Mouse (Mus musculus) kidney, adult 11 months (tissue): ENCODE results near the gene Rassf4.
"Not testable (repeated sequence)": the region's sequence is repeated elsewhere in the genome, so short reads cannot be mapped to it uniquely, and the experiment has no call there.

Source experiments
- DNase-seq: peaks from one replicate; pipeline ENCODE4 v3.0.0; 2022

The Rassf4 gene

GRCm38 (mm10) chr6:116635251-116636180 is 38.2 kb downstream of the Rassf4 start:
- peak; percentile 89 for DNase-seq

- DNase-seq = no peak
These were observed 39.7 kb downstream of the Rassf4 start for GRCm38 (mm10) chr6:116633741-116634695.

DNA sequence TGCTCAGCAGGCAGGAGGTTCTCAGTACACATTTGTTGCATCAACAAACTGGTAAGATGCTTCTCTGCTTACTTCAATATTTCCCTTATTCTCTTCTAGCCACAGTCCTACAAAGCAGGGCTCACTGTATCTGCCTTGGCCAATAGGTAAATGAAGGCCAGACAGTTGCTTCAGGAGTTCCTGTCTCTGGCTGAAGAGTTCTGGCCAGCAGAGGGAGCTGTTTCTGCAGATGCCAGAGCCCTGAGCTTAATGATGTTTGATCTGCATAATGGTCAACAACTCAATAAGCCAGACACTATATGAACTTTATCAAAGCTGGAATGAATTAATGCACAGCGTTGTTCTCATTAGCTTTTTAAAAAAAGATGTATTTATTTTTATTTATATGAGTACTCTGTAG is 41.6 kb downstream of the Rassf4 start:
- DNase-seq = peak; percentile 75

DNA sequence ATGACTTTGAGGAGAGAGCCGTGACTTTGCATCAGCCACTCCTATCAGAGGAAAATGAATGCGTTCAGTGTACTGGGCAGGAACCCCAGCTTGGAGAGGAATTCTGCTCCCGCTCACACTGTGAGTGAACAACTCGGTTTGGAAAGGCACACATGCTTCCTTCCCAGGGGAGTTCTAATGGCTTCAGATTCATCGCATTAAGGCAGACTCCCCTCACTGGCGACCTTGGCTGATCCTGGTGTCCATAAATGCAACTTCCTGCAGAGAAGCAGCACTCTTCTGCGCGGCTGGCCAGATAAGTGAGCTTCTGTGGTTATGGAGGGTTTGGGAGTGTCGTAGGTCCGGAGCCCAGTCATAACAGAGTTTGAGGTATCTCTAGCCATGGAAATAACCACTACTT is 44.0 kb downstream of the Rassf4 start:
- DNase-seq = no peak

GRCm38 (mm10) chr6:116628539-116629171 is 45.1 kb downstream of the Rassf4 start, which contains the start of gene Zfp422:
Gene Zfp422 (minus strand): TSS chr6:116628999.
- DNase-seq = peak; percentile 50

GRCm38 (mm10) chr6:116628095-116628494 is 45.7 kb downstream of the Rassf4 start:
- no peak for DNase-seq

- DNase-seq = not testable (repeated sequence)
These were observed 47.3 kb downstream of the Rassf4 start for GRCm38 (mm10) chr6:116626417-116626816.

DNA sequence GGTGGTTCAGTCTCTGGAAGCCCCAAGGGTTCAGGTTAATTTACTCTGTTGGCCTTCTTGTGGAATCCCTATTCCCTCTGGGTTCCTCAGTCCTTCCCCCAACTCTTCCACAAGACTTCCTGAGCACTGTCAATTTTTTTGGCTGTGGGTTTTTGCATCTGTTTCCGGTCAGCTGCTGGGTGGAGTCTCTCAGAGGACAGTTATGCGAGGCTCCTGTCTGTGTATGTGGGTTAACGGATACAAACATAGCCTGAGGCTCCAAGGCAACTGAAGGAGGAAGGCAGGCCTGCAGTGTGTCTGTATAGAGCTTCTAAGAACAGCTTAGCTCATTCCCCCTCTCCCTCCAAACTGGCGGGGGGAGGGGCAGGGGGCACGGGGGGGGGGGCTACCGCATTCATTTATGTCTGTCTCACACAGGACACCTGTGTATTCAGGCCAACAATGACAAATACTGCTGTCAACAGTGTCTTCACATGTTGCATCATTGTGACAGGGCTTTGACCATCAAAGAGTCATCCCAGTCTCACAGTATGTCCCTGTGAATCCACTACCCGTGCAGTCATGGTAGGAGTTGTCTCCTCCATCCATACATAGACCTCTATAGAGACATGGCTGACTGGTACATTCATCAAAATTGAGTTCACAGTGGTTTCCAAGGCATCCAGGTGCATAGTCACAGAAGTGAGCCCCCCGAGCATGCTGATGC is 52.3 kb downstream of the Rassf4 start:
- DNase-seq = no peak

GRCm38 (mm10) chr6:116618073-116618472 is 55.7 kb downstream of the Rassf4 start:
- no peak for DNase-seq

DNA sequence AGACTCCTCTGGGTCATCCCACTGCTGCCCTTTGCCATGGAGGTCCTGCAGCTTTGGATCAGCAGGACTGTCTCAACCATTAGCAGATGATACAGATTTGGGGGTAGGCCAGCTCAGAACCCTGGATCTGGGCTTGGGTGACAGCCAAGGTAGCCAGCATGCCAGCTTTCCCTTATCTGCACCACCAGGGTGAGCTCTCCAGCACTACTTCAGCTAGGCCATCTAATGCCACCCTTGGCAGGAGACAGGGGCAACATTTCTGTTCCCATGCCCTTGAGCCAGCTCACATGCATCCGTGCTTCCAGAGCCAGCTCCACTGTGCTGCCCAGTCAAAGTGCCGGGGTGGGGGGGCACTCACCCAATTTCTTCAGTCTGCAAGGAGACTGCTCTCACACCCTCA is 58.0 kb downstream of the Rassf4 start:
- DNase-seq = no peak

DNA sequence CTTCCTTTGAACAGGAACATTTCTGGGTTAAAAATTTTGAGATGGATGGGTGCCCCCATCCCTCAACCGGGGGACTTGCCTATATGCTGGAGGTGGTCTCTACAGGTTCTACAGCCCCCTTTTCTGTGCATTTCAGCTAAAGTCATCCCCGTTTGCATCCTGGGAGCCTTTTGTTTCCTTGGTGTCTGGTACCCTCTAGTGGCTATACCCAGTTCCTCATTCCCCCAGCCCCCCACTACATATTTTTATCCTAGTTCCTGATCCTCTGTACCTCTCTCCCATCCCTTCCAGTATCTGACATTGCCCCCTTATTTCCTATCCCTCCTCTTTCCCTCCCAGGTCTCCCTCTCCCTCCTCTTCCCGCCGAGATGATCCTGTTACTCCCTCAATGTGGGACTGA is 66.5 kb downstream of the Rassf4 start:
- no peak for DNase-seq

DNA sequence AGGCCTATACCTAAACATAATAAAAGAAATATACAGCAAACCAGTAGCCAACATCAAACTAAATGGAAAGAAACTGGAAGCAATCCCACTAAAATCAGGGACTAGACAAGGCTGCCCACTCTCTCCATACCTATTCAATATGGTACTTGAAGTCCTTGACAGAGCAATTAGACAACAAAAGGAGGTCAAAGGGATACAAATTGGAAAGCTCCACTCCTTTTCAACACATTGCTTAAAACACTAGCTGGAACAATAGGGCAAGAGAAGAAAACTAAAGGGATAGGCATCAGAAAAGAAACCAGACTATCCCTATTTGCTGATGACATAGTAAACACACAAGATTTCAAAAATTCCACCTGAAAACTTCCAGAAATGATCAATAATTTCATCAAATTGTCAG is 72.8 kb downstream of the Rassf4 start:
- DNase-seq = not testable (repeated sequence)

GRCm38 (mm10) chr6:116584095-116584494 is 89.7 kb downstream of the Rassf4 start, which contains the start of gene Olfr215:
Gene Olfr215 (minus strand): TSS chr6:116584195.
- DNase-seq = no peak
